Mouse (Mus musculus) liver, embryonic 16.5 days (tissue): ENCODE results near the gene Krtap19-5. TPM values are rescaled to one million over a fixed set of nuclear protein-coding genes. Genes with fewer than 3 reads are reported as not detected.

ENCODE experiments used
- ATAC-seq: fragments of 200-750 bp; cut with Nextera tagmentation; 2 replicates; pipeline ENCODE4 v1.8.0; 2017; ENCODE audit warnings: low read depth, mild to moderate bottlenecking, moderate number of reproducible peaks, moderate library complexity
- H3K27ac ChIP-seq: fragments of 300-500 bp; sonication (generic); 2 replicates; pipeline ENCODE4 v1.5.1; 2014; ENCODE audit warnings: mild to moderate bottlenecking, low read length
- H3K27me3 ChIP-seq: fragments of 300-500 bp; sonication (generic); 2 replicates; pipeline ENCODE4 v1.6.1; 2014; ENCODE audit warnings: low read depth, low read length, mixed read lengths; ENCODE audit not compliant: control insufficient read depth, insufficient read depth
- H3K36me3 ChIP-seq: fragments of 300-500 bp; sonication (generic); 2 replicates; pipeline ENCODE4 v1.6.1; 2014; ENCODE audit warnings: mild to moderate bottlenecking; ENCODE audit not compliant: control insufficient read depth, insufficient read depth
- H3K4me1 ChIP-seq: fragments of 300-500 bp; sonication (generic); 2 replicates; pipeline ENCODE4 v1.6.1; 2014; ENCODE audit warnings: low read depth, low read length, mixed read lengths; ENCODE audit not compliant: control insufficient read depth
- H3K4me2 ChIP-seq: fragments of 300-500 bp; sonication (generic); 2 replicates; pipeline ENCODE4 v1.6.1; 2014; ENCODE audit warnings: low read depth, low read length, mixed read lengths
- H3K4me3 ChIP-seq: fragments of 300-500 bp; sonication (generic); 2 replicates; pipeline ENCODE4 v1.5.1; 2014; ENCODE audit warnings: low read depth, mild to moderate bottlenecking, low read length
- H3K9ac ChIP-seq: fragments of 300-500 bp; sonication (generic); 2 replicates; pipeline ENCODE4 v1.6.1; 2014; ENCODE audit warnings: low read depth, low read length
- H3K9me3 ChIP-seq: fragments of 300-500 bp; sonication (generic); replicated peaks from 2 replicates; pipeline ENCODE4 v1.6.1; 2016; ENCODE audit warnings: low read length; ENCODE audit not compliant: control insufficient read depth
- WGBS: fragments of 180-500 bp; shearing (Covaris S2); extraction: QIAGEN DNeasy Blood & Tissue Kit; methylation state at CpG from one replicate; pipeline ENCODE4 v1.1.7; 2014; ENCODE audit not compliant: insufficient replicate concordance; 5-methylcytosine and 5-hydroxymethylcytosine counted together
- polyA plus RNA-seq: library from polyadenylated mRNA; unstranded; fragments of >200 nt; fragmentation: Nextera tagmentation; extraction: Ambion mirVana; gene quantifications from 2 replicates; pipeline ENCODE4 v1.2.1, GENCODE M21; 2015

The Krtap19-5 gene
- not detected in 2 replicates for polyA plus RNA-seq

DNA sequence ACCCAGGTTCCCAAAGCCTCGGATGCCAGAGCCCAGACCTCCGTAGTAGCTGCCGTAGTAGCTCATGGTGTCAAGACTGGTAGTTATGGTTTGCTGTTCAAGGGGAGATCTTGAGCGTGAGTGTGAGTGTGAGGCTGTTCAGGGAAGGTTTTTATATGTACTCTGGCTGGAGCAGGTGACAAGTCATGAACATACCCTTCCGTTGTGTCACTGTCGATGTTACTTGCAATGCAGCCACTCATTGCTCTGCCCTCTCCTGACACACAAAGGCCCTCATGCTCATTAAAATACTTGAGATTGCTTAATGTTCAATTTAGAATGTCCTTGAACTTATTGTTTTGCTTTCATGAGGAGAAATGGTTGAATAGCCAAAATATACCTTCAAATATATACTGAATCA lies at the start of gene Krtap19-5:
Gene Krtap19-5, minus strand, starts transcription at position 101 of the 400 bp plus-strand sequence.
- ATAC-seq = no peak
- Histone ChIP-seq H3K36me3 (no peaks in the 10 kb centered on the region), H3K4me2 (no peak within 1 kb of the TSS), H3K4me1 (no peaks in the 10 kb centered on the region), H3K27me3 (no peaks in the 10 kb centered on the region), H3K9me3 (no peaks in the 10 kb centered on the region), H3K4me3 (no peak within 1 kb of the TSS), H3K27ac (no peak within 1 kb of the TSS), H3K9ac (no peak within 1 kb of the TSS)
- 68% methylated on average over 6 of the region's 6 CpGs for WGBS

DNA sequence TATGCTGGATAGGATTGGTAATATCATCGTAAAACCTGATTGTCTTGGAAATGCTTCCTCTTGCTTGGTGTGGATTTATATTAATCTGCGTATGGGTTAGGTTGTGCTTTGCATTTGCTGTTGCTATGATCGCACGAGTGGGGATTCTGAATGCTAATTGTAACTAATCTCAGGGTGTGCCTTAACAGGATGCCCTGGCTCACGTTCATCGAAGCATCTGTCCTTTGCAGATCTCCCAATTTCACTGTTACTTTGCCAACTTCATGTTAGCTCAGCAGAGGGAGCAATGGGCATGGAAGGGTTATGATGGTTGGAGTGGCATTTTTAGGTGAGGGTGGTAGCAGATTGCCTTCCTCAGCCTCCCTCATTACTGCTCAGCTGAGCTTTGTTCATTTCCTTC lies 44.8 kb upstream of the Krtap19-5 start:
- no peak overlapping the region for H3K9ac ChIP-seq

DNA sequence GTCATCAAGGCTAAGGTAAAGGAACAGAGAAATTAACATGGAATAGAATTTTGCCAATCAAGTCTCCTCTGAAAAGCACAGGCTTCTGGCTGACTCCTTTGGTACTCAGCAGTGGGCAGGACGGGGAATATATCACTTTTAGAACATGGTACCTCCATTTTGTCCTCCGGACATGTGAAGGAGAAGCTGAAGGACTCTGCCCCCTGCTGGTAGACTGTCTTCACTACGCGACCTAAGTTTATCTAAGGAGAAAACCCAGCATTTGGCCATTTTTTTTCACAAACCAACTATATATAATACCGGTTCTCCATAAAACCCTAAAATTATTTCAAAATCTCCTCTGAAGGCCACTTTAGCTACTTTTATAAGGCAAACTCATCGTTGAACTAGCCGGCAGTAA lies 42.0 kb upstream of the Krtap19-5 start:
- Histone ChIP-seq H3K27me3 (no peaks in the 10 kb centered on the region), H3K27ac (no peak overlapping the region), H3K4me1 (no peaks in the 10 kb centered on the region), H3K9ac (no peak overlapping the region), H3K9me3 (no peaks in the 10 kb centered on the region), H3K36me3 (no peaks in the 10 kb centered on the region), H3K4me2 (no peak overlapping the region), H3K4me3 (no peak overlapping the region)
- WGBS = 59% methylated on average over 7 of the region's 7 CpGs
- ATAC-seq = no peak

More for the DNA sequence above, 44.8 kb upstream of the Krtap19-5 start:
- no peak for ATAC-seq
- no peak overlapping the region for H3K27ac ChIP-seq
- no peak overlapping the region for H3K4me2 ChIP-seq
- no peak overlapping the region for H3K4me3 ChIP-seq
- H3K4me1 ChIP-seq = no peaks in the 10 kb centered on the region
- 66% methylated on average over 6 of the region's 6 CpGs for WGBS
- no peaks in the 10 kb centered on the region for H3K27me3 ChIP-seq
- no peaks in the 10 kb centered on the region for H3K36me3 ChIP-seq
- H3K9me3 ChIP-seq = no peaks in the 10 kb centered on the region

DNA sequence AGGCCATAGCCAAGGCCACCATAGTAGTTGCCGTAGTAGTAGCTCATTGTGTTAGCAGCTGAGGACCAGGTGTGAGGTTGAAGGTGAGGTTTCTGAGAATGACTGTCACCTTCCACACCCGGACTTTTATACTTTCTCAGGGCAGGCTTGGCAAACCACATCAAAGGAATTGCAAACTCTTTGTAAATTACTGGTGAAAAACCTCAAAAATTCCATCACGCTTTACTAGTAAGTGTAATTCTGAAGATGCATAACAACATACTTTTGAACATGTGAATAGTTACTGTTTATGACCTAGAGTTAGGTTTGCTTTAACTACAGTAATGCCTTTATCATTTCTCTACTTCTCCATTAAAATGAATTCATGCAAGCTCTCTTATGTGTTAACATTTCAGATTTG lies 35.9 kb upstream of the Krtap19-5 start, which contains the start of gene Krtap19-9b:
Gene Krtap19-9b, minus strand, starts transcription at position 101 of the 400 bp plus-strand sequence.
- Histone ChIP-seq H3K9me3 (no peaks in the 10 kb centered on the region), H3K4me1 (no peaks in the 10 kb centered on the region), H3K4me3 (no peak within 1 kb of the TSS), H3K36me3 (no peaks in the 10 kb centered on the region), H3K4me2 (no peak within 1 kb of the TSS), H3K27me3 (no peaks in the 10 kb centered on the region), H3K27ac (no peak within 1 kb of the TSS), H3K9ac (no peak within 1 kb of the TSS)
- ATAC-seq = no peak
- 70% methylated on average over 3 of the region's 3 CpGs for whole genome bisulfite sequencing

DNA sequence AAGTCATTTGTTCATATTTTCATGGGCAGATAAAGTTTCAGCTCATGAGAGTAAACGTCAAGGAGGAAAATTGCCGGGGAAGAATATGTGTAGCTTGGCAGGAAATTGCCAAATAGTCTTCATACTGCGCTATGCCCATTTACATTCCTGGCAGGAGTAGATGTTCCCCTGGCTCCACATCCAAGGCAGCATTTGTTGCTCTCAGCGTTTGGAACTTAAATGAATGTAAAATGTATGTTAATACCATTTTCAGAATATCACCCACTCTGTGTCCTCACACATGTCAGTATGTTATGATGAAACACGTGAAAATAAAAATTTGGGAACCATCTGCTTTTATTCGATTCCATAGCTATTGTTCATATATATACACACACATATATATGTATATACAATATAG lies 9.4 kb downstream of the Krtap19-5 start:
- no peak overlapping the region for H3K9ac ChIP-seq
- no peaks in the 10 kb centered on the region for H3K4me1 ChIP-seq
- H3K36me3 ChIP-seq = no peaks in the 10 kb centered on the region
- WGBS = 66% methylated on average over 6 of the region's 6 CpGs
- H3K9me3 ChIP-seq = no peaks in the 10 kb centered on the region
- H3K4me3 ChIP-seq = no peak overlapping the region
- no peaks in the 10 kb centered on the region for H3K27me3 ChIP-seq
- H3K4me2 ChIP-seq = no peak overlapping the region
- H3K27ac ChIP-seq = no peak overlapping the region
- no peak for ATAC-seq

DNA sequence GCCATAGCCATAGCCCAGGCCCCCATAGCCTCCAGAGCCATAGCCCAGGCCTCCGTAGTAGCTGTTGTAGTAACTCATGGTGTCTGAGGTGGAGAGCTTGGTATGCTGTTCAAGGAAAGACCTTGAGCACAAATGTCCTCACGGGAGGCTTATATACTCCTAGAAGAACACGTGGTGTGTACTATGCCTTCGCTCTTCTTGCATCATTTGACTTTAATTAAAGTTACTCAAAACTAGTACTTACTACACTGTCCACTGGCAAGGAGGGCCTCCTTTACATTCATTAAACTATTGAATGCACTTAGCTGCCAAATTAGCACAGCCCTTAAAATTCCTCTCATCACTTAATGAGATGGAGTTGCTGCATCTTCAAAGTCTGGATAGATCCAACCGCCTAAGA lies 11.3 kb downstream of the Krtap19-5 start, which contains the start of gene Krtap19-4:
Gene Krtap19-4, minus strand, starts transcription at position 101 of the 400 bp plus-strand sequence.
- no peaks in the 10 kb centered on the region for H3K9me3 ChIP-seq
- H3K27me3 ChIP-seq = no peaks in the 10 kb centered on the region
- H3K4me2 ChIP-seq = no peak within 1 kb of the TSS
- H3K4me3 ChIP-seq = no peak within 1 kb of the TSS
- H3K27ac ChIP-seq = no peak within 1 kb of the TSS
- 65% methylated on average over 5 of the region's 5 CpGs for WGBS
- no peaks in the 10 kb centered on the region for H3K4me1 ChIP-seq
- no peak for ATAC-seq
- no peak within 1 kb of the TSS for H3K9ac ChIP-seq
- no peaks in the 10 kb centered on the region for H3K36me3 ChIP-seq

DNA sequence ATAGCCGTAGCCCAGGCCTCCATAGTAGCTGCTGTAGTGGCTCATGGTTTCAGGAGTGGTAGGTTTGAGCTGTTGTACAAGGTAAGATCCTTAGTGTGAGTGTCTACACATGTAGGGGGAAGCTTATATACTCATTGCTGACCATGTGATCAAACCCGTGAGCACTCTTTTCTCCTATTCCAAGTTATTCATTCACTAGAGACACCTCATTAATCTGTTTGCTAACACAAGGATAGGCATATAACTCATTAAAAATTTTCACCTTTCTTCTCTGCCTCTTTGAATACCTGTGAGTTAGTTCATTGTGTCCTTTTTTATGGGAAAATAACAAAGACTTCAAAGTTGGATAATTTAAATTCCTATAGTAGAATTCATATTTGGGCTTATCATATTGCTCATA lies 18.3 kb downstream of the Krtap19-5 start, which contains the start of gene Krtap19-3:
Gene Krtap19-3, minus strand, starts transcription at position 101 of the 400 bp plus-strand sequence.
- no peak within 1 kb of the TSS for H3K9ac ChIP-seq
- 57% methylated on average over 2 of the region's 2 CpGs for WGBS
- no peaks in the 10 kb centered on the region for H3K36me3 ChIP-seq
- no peak within 1 kb of the TSS for H3K4me3 ChIP-seq
- H3K27me3 ChIP-seq = no peaks in the 10 kb centered on the region
- ATAC-seq = no peak
- no peak within 1 kb of the TSS for H3K27ac ChIP-seq
- no peak within 1 kb of the TSS for H3K4me2 ChIP-seq
- H3K4me1 ChIP-seq = no peaks in the 10 kb centered on the region
- no peaks in the 10 kb centered on the region for H3K9me3 ChIP-seq

DNA sequence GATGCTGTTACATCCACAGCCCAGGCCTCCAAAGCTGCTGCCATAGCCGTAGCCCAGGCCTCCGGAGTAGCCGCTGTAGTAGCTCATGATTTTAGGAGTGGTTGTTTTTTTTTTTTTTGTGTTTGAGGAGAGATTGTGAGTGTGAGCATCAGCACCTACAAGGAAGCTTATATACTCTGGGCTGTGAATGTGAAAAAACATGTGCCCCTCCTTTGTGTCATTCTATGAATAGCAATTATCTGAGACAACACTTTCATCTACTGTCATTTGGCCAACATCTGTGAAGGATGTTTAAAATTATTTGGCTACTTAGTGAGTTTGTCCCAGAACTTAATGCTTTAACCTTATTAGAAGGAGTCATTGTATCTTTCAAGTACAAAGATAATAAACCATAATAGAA lies 22.1 kb downstream of the Krtap19-5 start, which contains the start of gene Krtap19-2:
Gene Krtap19-2, minus strand, starts transcription at position 101 of the 400 bp plus-strand sequence.
- 89% methylated on average over 3 of the region's 3 CpGs for WGBS
- Histone ChIP-seq H3K4me3 (no peak within 1 kb of the TSS), H3K27me3 (no peaks in the 10 kb centered on the region), H3K4me1 (no peaks in the 10 kb centered on the region), H3K9me3 (no peaks in the 10 kb centered on the region), H3K36me3 (no peaks in the 10 kb centered on the region), H3K4me2 (no peak within 1 kb of the TSS), H3K27ac (no peak within 1 kb of the TSS), H3K9ac (no peak within 1 kb of the TSS)
- ATAC-seq = no peak

DNA sequence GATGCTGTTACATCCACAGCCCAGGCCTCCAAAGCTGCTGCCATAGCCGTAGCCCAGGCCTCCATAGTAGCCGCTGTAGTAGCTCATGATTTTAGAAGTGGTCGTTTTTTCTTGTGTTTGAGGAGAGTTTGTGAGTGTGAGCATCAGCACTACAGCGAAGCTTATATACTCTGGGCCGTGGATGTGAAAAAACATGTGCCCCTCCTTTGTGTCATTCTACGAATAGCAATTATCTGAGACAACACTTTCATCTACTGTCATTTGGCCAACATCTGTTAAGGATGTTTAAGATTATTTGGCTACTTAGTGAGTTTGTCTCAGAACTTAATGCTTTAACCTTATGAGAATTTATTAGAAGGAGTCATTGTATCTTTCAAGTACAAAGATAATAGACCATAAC lies 26.9 kb downstream of the Krtap19-5 start, which contains the start of gene Krtap19-1:
Gene Krtap19-1, minus strand, starts transcription at position 101 of the 400 bp plus-strand sequence.
- H3K9ac ChIP-seq = no peak within 1 kb of the TSS
- no peaks in the 10 kb centered on the region for H3K36me3 ChIP-seq
- WGBS = 68% methylated on average over 6 of the region's 6 CpGs
- H3K4me2 ChIP-seq = no peak within 1 kb of the TSS
- no peak within 1 kb of the TSS for H3K4me3 ChIP-seq
- no peaks in the 10 kb centered on the region for H3K27me3 ChIP-seq
- ATAC-seq = no peak
- H3K27ac ChIP-seq = no peak within 1 kb of the TSS
- H3K4me1 ChIP-seq = no peaks in the 10 kb centered on the region
- no peaks in the 10 kb centered on the region for H3K9me3 ChIP-seq
